Mouse (Mus musculus) ES-E14 (cell line): ENCODE results near the gene Cdc42bpa. TPM values are rescaled to one million over a fixed set of nuclear protein-coding genes. Genes with fewer than 3 reads are reported as not detected.
"Not testable (repeated sequence)": the region's sequence is repeated elsewhere in the genome, so short reads cannot be mapped to it uniquely, and the experiment has no call there.

Source experiments
- DNase-seq: peaks from one replicate; pipeline ENCODE4 v3.0.0-alpha.2; 2013; ENCODE audit warnings: low read depth, low spot score
- H3K27ac ChIP-seq: 2 replicates; pipeline ENCODE4 v1.5.1; 2012; ENCODE audit warnings: low read depth, mild to moderate bottlenecking, low read length, moderate library complexity, mixed read lengths; ENCODE audit not compliant: poor library complexity, insufficient read depth, severe bottlenecking
- H3K36me3 ChIP-seq: 2 replicates; pipeline ENCODE4 v1.6.1; 2012; ENCODE audit warnings: mild to moderate bottlenecking, low read length, moderate library complexity, mixed read lengths; ENCODE audit not compliant: control insufficient read depth, poor library complexity, insufficient read depth, severe bottlenecking
- H3K4me1 ChIP-seq, 2 experiments: fragments of 150-350 bp in 1 of 2; sonication (generic) in 1 of 2; 2 replicates each; pipeline ENCODE4 v1.6.1; 2012; ENCODE audit warnings: low read length in 2 of 2, mild to moderate bottlenecking in 1 of 2, mixed read lengths in 1 of 2; ENCODE audit not compliant: control insufficient read depth in 2 of 2, insufficient read depth in 2 of 2, poor library complexity in 1 of 2
- H3K4me3 ChIP-seq, 2 experiments: fragments of 150-350 bp in 1 of 2; sonication (generic) in 1 of 2; 2 replicates each; pipeline ENCODE4 v1.5.1; 2012; ENCODE audit warnings: low read length in 2 of 2, low read depth in 1 of 2, mild to moderate bottlenecking in 1 of 2, mixed read lengths in 1 of 2; ENCODE audit not compliant: insufficient read depth in 1 of 2, poor library complexity in 1 of 2, severe bottlenecking in 1 of 2
- H3K9ac ChIP-seq: 2 replicates; pipeline ENCODE4 v1.6.1; 2012; ENCODE audit warnings: low read depth, mild to moderate bottlenecking, low read length, mixed read lengths; ENCODE audit not compliant: poor library complexity, insufficient read depth, severe bottlenecking
- H3K9me3 ChIP-seq: fragments of 150-350 bp; sonication (generic); 2 replicates; pipeline ENCODE4 v1.6.1; 2012; ENCODE audit warnings: low read depth, mild to moderate bottlenecking, low read length; ENCODE audit not compliant: control insufficient read depth, insufficient read depth
- CHD2 ChIP-seq: IDR thresholded peaks from 2 replicates; pipeline ENCODE4 v1.6.1; 2014; ENCODE audit warnings: mild to moderate bottlenecking, low read depth, low read length, inconsistent platforms
- HCFC1 ChIP-seq: IDR thresholded peaks from 2 replicates; pipeline ENCODE4 v1.6.1; 2012; ENCODE audit warnings: low read length, inconsistent platforms, borderline replicate concordance; ENCODE audit not compliant: insufficient read depth
- MAFK ChIP-seq: IDR thresholded peaks from 2 replicates; pipeline ENCODE4 v1.6.1; 2014; ENCODE audit warnings: mild to moderate bottlenecking, low read depth, low read length, inconsistent platforms; ENCODE audit not compliant: insufficient read depth
- ZC3H11A ChIP-seq: IDR thresholded peaks from 2 replicates; pipeline ENCODE4 v1.6.1; 2012; ENCODE audit warnings: low read depth, mild to moderate bottlenecking, inconsistent platforms, low read length, borderline replicate concordance
- ZNF384 ChIP-seq: IDR thresholded peaks from 2 replicates; pipeline ENCODE4 v1.6.1; 2012; ENCODE audit warnings: low read depth, low read length, inconsistent platforms
- in situ Hi-C, 2 experiments: fragments of 600-800 bp; cut with MboI; formaldehyde crosslinking; loops; one replicate each; pipeline ENCODE4 v1.15.1; 2025; ENCODE audit warnings: low sequenced_read_pairs in 2 of 2, inconsistent platforms in 1 of 2; ENCODE audit not compliant: unreplicated experiment in 2 of 2
- total RNA-seq: library from RNA; depleted of rRNA; stranded (reverse); fragments of 300-350 nt; gene quantifications from 2 replicates; pipeline ENCODE4 v1.2.3, GENCODE M21; 2012

The Cdc42bpa gene
- total RNA-seq, 1 experiment = 22.1 TPM

GRCm38 (mm10) chr1:180021463-180022296, 61.4 kb downstream of the Cdc42bpa start:
- DNase-seq = no peak
- H3K4me1 ChIP-seq = no peaks in the 10 kb centered on the region
- no peaks in the 10 kb centered on the region for H3K36me3 ChIP-seq
- H3K9me3 ChIP-seq = no peaks in the 10 kb centered on the region
- H3K27ac ChIP-seq = no peak overlapping the region
- no peak overlapping the region for H3K9ac ChIP-seq
- TF ChIP-seq HCFC1 = no peak
- in situ Hi-C loops = no loop called here
- H3K4me3 ChIP-seq = no peak overlapping the region

- no peak for TF ChIP-seq CHD2
- TF ChIP-seq ZC3H11A = no peak
- TF ChIP-seq ZNF384 = no peak
- TF ChIP-seq HCFC1 = no peak
- TF ChIP-seq MAFK = no peak
- in situ Hi-C loops = no loop called here
- H3K4me3 ChIP-seq = no peak overlapping the region
- no peak for DNase-seq
- no peak overlapping the region for H3K27ac ChIP-seq
- no peaks in the 10 kb centered on the region for H3K9me3 ChIP-seq
- H3K9ac ChIP-seq = no peak overlapping the region
- H3K36me3 ChIP-seq = no peaks in the 10 kb centered on the region
- no peaks in the 10 kb centered on the region for H3K4me1 ChIP-seq
Measured at GRCm38 (mm10) chr1:180023512-180023911, 63.2 kb downstream of the Cdc42bpa start.

DNA sequence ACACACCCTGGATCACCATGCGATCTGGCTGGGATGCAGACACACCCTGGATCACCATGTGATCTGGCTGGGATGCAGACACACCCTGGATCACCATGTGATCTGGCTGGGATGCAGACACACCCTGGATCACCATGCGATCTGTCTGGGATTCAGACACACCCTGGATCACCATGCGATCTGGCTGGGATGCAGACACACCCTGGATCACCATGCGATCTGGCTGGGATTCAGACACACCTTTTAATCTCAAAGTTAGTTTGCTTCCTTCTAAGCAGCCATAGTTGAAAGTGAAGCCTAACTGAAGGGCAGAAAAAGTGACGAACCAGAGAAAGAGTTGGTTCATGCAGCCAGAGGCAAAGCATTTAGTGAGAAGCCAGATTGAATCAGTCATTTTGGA, 69.6 kb downstream of the Cdc42bpa start:
- DNase-seq, H3K4me1 ChIP-seq, in situ Hi-C loops, H3K36me3 ChIP-seq, H3K9ac ChIP-seq, H3K4me3 ChIP-seq, H3K9me3 ChIP-seq, H3K27ac ChIP-seq: not testable (repeated sequence)

GRCm38 (mm10) chr1:180030631-180031365, 70.5 kb downstream of the Cdc42bpa start:
- Histone ChIP-seq H3K9me3 (no peaks in the 10 kb centered on the region), H3K9ac (no peak overlapping the region), H3K4me3 (no peak overlapping the region), H3K36me3 (no peaks in the 10 kb centered on the region), H3K4me1 (peaks cover 0 to 6% of the 10 kb centered on the region in 2 experiments; a peak in 1 of 4 replicates), H3K27ac (no peak overlapping the region)
- TF ChIP-seq CHD2 (no peak), ZC3H11A (no peak), MAFK (no peak), ZNF384 (no peak), HCFC1 (no peak)
- no peak for DNase-seq
- in situ Hi-C loops = no loop called here
